14 mouse cellular contexts compared by ENCODE assay signal in genomic region chr1:82124503-82124902, GRCm38 (mm10).
DNase-seq lines count a peak whose midpoint lies in the region; ATAC-seq and TF ChIP-seq lines count a peak whose summit lies in the region.
"Had no signal": no experiment of that assay in that cellular context is flagged by ENCODE, and none has a peak within 500 bp of the region (broad histone marks: within the 10 kb centered on the region; RNA-seq: fewer than 3 reads in every experiment).

No protein-coding gene starts in this region.

- H3K9me3 ChIP-seq in heart, embryonic 11.5 days (replicated peaks; ENCODE audit: control insufficient read depth, low read length), result no peaks in the 10 kb centered on the region
- no peaks in the 10 kb centered on the region for H3K9me3 ChIP-seq in embryonic facial prominence, embryonic 12.5 days
- H3K9me3 ChIP-seq in kidney, embryonic 15.5 days (replicated peaks), result no peaks in the 10 kb centered on the region
- no peaks in the 10 kb centered on the region for H3K9me3 ChIP-seq in lung, postnatal 0 days (ENCODE audit: low read length)
- no peaks in the 10 kb centered on the region for H3K9me3 ChIP-seq in hindbrain, embryonic 14.5 days (ENCODE audit: control insufficient read depth, low read length)
- H3K9me3 ChIP-seq: limb, embryonic 13.5 days; midbrain, embryonic 13.5 days had no signal

- TF ChIP-seq EP300 in lung, postnatal 0 days (IDR thresholded peaks at IDR 0.05), result no peak

- H3K4me3 ChIP-seq in heart, embryonic 11.5 days (ENCODE audit: low read depth, low read length), result no peak overlapping the region
- H3K4me3 ChIP-seq in embryonic facial prominence, embryonic 12.5 days, result no peak overlapping the region
- no peak overlapping the region for H3K4me3 ChIP-seq in kidney, embryonic 15.5 days (replicated peaks)
- no peak overlapping the region for H3K4me3 ChIP-seq in lung, postnatal 0 days (ENCODE audit: low read depth, low read length)
- H3K4me3 ChIP-seq in hindbrain, embryonic 14.5 days (replicated peaks; ENCODE audit: low read length), result no peak overlapping the region
- H3K4me3 ChIP-seq: erythroblast, embryonic 14.5 days; limb, embryonic 13.5 days; midbrain, embryonic 13.5 days had no signal

- peak; percentile 20 to 24 for DNase-seq in heart, postnatal 10 days
- peak; percentile 45 for DNase-seq in lung, postnatal 0 days (ENCODE audit: low spot score)
- DNase-seq in thymus, postnatal 4 days, result no peak
- no peak for DNase-seq in cerebellum, postnatal 14 days
- DNase-seq in hindbrain, embryonic 14.5 days (ENCODE audit: low spot score), result no peak
- DNase-seq: cerebellum, adult 2 months; gastrocnemius, postnatal 10 days; thymus, adult 2 months had no signal

- no peak for ATAC-seq in heart, embryonic 11.5 days (replicated peaks; ENCODE audit: insufficient number of reproducible peaks, low FRiP score, low TSS enrichment)
- ATAC-seq in embryonic facial prominence, embryonic 12.5 days (ENCODE audit: insufficient number of reproducible peaks, insufficient read depth, low FRiP score, low TSS enrichment), result no peak
- ATAC-seq in kidney, embryonic 15.5 days (replicated peaks; ENCODE audit: low FRiP score), result 0 out of 2 replicates have a peak, but pooled peaks have one; percentile 43
- no peak for ATAC-seq in lung, postnatal 0 days
- ATAC-seq in hindbrain, embryonic 14.5 days (ENCODE audit: low FRiP score), result no peak
- ATAC-seq: midbrain, embryonic 13.5 days had no signal

- no peak overlapping the region for H3K9ac ChIP-seq in heart, embryonic 11.5 days (ENCODE audit: low read depth, low read length)
- no peak overlapping the region for H3K9ac ChIP-seq in embryonic facial prominence, embryonic 12.5 days
- no peak overlapping the region for H3K9ac ChIP-seq in kidney, embryonic 15.5 days
- H3K9ac ChIP-seq in lung, postnatal 0 days (replicated peaks; ENCODE audit: low read depth), result no peak overlapping the region
- no peak overlapping the region for H3K9ac ChIP-seq in hindbrain, embryonic 14.5 days
- H3K9ac ChIP-seq: limb, embryonic 13.5 days; midbrain, embryonic 13.5 days had no signal

- no peaks in the 10 kb centered on the region for H3K4me1 ChIP-seq in heart, embryonic 11.5 days (ENCODE audit: control insufficient read depth, insufficient read depth, low read length)
- H3K4me1 ChIP-seq in embryonic facial prominence, embryonic 12.5 days, result peaks cover 10% of the 10 kb centered on the region; the same call in 1 of the 2 replicates
- H3K4me1 ChIP-seq in kidney, embryonic 15.5 days, result 0 out of 2 replicates have a peak, but pooled peaks cover 4% of the 10 kb centered on the region
- no peaks in the 10 kb centered on the region for H3K4me1 ChIP-seq in lung, postnatal 0 days (ENCODE audit: insufficient read depth, low read depth, low read length)
- H3K4me1 ChIP-seq in hindbrain, embryonic 14.5 days (replicated peaks; ENCODE audit: control insufficient read depth, insufficient read depth, low read length), result 0 out of 2 replicates have a peak, but pooled peaks cover under 1% of the 10 kb centered on the region
- H3K4me1 ChIP-seq: midbrain, embryonic 13.5 days had no signal

- H3K36me3 ChIP-seq in heart, embryonic 11.5 days (ENCODE audit: control insufficient read depth, insufficient read depth, low read length), result no peaks in the 10 kb centered on the region
- H3K36me3 ChIP-seq in embryonic facial prominence, embryonic 12.5 days, result no peaks in the 10 kb centered on the region
- H3K36me3 ChIP-seq in kidney, embryonic 15.5 days, result no peaks in the 10 kb centered on the region
- H3K36me3 ChIP-seq in lung, postnatal 0 days (ENCODE audit: insufficient read depth, low read length), result no peaks in the 10 kb centered on the region
- H3K36me3 ChIP-seq in hindbrain, embryonic 14.5 days (replicated peaks; ENCODE audit: control insufficient read depth, insufficient read depth), result no peaks in the 10 kb centered on the region
- H3K36me3 ChIP-seq: limb, embryonic 13.5 days; midbrain, embryonic 13.5 days had no signal

- WGBS in heart, embryonic 11.5 days (ENCODE audit: insufficient replicate concordance), result 31% methylated on average over 5 of the region's 5 CpGs
- 20% methylated on average over 5 of the region's 5 CpGs for WGBS in embryonic facial prominence, embryonic 12.5 days
- WGBS in kidney, embryonic 15.5 days, result 18% methylated on average over 5 of the region's 5 CpGs
- 5% methylated on average over 5 of the region's 5 CpGs for WGBS in lung, postnatal 0 days
- 80% methylated on average over 5 of the region's 5 CpGs for WGBS in hindbrain, embryonic 14.5 days

- TF ChIP-seq CTCF in lung, postnatal 0 days (IDR thresholded peaks at IDR 0.05), result no peak

- intact Hi-C loops in heart, postnatal 10 days (cut with DNase I), result no loop called here

- H3K27ac ChIP-seq in heart, embryonic 11.5 days (ENCODE audit: low read depth, low read length), result no peak overlapping the region
- H3K27ac ChIP-seq in embryonic facial prominence, embryonic 12.5 days, result peak overlapping the region; percentile 50; the same call in 1 of the 2 replicates
- no peak overlapping the region for H3K27ac ChIP-seq in kidney, embryonic 15.5 days
- no peak overlapping the region for H3K27ac ChIP-seq in lung, postnatal 0 days (ENCODE audit: low read length)
- no peak overlapping the region for H3K27ac ChIP-seq in hindbrain, embryonic 14.5 days
- H3K27ac ChIP-seq: limb, embryonic 13.5 days; midbrain, embryonic 13.5 days had no signal

- H3K27me3 ChIP-seq in heart, embryonic 11.5 days (ENCODE audit: control insufficient read depth, insufficient read depth, low read length), result no peaks in the 10 kb centered on the region
- H3K27me3 ChIP-seq in embryonic facial prominence, embryonic 12.5 days, result no peaks in the 10 kb centered on the region
- 0 out of 2 replicates have a peak, but pooled peaks cover 3% of the 10 kb centered on the region for H3K27me3 ChIP-seq in kidney, embryonic 15.5 days
- no peaks in the 10 kb centered on the region for H3K27me3 ChIP-seq in lung, postnatal 0 days (replicated peaks; ENCODE audit: insufficient read depth, low read length)
- H3K27me3 ChIP-seq in hindbrain, embryonic 14.5 days (ENCODE audit: control insufficient read depth, insufficient read depth, low read length), result no peaks in the 10 kb centered on the region
- H3K27me3 ChIP-seq: limb, embryonic 13.5 days; midbrain, embryonic 13.5 days had no signal

- no peak overlapping the region for H3K4me2 ChIP-seq in heart, embryonic 11.5 days
- no peak overlapping the region for H3K4me2 ChIP-seq in embryonic facial prominence, embryonic 12.5 days (replicated peaks)
- H3K4me2 ChIP-seq in kidney, embryonic 15.5 days, result no peak overlapping the region
- H3K4me2 ChIP-seq in lung, postnatal 0 days (replicated peaks; ENCODE audit: low read depth, low read length), result no peak overlapping the region
- no peak overlapping the region for H3K4me2 ChIP-seq in hindbrain, embryonic 14.5 days (replicated peaks)
- H3K4me2 ChIP-seq: limb, embryonic 13.5 days; midbrain, embryonic 13.5 days had no signal

Comparison
In these comparisons a context has a peak if more than half of its experiments do, and no peak if none do; other contexts are left out.
1. DNase-seq: peak in heart, postnatal 10 days (2 of 2) and lung, postnatal 0 days (single experiment); none in thymus, postnatal 4 days (single experiment), cerebellum, postnatal 14 days (0 of 2) and hindbrain, embryonic 14.5 days (single experiment).